Mouse (Mus musculus): ENCODE data around the gene Ndufv3.

Gene Ndufv3

DNA sequence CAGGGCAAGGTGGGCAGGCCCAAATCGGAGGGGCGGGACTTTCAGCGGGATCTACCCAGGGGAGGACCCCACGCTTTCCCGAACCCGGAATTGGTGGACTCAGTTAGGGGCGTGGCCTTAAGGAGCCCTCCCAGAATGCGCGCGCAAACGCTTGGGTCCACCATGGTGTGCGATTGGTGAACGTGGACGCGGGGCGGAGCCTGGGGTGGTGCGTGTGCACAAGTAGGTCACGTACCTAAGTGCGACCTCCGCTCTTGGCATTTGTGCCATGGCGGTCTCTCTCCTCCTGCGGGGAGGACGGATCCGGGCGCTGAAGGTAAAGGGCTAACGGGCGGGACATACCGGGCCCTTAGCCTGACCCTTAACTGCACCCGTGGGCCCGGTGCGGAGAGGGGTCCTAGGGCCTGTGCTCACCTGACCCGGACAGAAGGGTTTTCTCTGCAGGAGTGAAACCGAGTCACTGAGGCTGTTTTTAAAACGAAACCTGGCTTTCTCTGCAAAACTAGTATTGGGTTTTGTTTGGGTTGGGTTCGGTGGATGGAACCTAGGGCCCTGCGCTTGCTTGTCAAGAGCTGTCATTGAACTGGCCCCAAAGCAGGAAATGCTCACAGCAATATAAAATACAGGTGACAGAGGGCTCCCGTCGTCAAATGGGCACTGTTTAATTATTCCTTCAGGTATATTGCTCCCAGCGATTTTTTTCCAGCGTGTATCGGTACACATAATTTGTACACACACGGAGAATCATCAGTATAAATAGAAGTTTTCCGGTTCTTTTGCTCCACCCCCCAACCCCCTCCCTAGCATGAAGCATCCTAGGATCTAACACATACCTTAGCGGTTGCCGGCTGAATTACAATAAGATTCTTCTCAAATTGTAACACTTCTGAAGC is at the start of gene Ndufv3, which contains the start of gene Wdr4:
Gene Ndufv3 (plus strand): TSS at position 170 of the 893 bp plus-strand sequence.
Gene Wdr4 (minus strand): TSS at position 35 of the 893 bp plus-strand sequence.
- DNase-seq, result peak; percentile 100

- no peak for DNase-seq
Observed at GRCm38 (mm10) chr17:31470766-31471418, 49.0 kb upstream of the Ndufv3 start.

- DNase-seq, result no peak
Observed at GRCm38 (mm10) chr17:31474388-31474787, 45.5 kb upstream of the Ndufv3 start.

DNA sequence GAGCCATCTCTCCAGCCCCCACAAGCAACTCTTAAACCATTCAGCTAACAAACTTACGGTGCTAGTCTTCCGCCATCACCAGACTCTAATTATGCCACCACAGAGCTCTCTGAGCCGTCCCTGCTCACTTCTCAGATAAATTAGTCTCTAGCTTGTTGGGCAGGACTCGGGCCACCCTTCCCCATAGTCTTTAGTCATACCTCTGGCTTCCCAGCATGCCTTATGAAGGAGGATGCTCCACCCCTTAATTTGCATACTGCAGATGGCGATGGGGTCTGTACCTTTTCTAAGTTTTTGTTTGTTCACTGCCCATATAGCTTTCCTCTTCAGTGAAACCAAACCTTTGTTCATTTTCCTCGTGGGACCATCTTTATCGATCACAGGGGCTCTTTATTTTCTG is 41.3 kb upstream of the Ndufv3 start:
- no peak for DNase-seq

GRCm38 (mm10) chr17:31479108-31479844 is 40.6 kb upstream of the Ndufv3 start:
- no peak for DNase-seq

DNA sequence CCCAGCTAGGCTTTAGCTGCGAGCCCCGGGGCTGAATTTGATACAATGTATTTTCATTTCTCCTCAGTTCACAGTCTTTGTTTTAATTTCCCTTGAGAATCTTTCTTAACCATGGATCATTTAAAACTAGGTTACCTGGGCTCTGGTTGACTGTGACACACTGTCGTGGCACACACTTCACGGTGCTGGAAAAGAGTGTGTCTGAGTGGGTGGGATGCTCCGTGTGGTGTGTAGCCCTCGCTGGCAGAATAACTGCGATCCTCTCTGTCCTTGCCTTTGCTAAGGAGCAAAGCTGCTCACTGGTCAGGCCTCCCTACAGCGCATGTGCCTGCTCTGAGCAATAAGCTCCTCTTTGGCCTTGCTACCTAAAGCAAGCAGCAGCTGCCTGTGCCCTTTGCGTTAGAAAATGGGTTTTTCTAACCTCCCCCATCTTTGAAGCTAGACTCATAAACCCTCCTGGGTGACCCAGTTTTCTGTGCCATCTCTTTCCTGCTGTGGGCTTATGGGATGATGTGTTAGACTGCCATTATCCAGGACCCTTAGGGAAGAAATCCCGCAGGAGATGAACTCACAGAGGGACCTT is 33.2 kb upstream of the Ndufv3 start:
- no peak for DNase-seq

DNA sequence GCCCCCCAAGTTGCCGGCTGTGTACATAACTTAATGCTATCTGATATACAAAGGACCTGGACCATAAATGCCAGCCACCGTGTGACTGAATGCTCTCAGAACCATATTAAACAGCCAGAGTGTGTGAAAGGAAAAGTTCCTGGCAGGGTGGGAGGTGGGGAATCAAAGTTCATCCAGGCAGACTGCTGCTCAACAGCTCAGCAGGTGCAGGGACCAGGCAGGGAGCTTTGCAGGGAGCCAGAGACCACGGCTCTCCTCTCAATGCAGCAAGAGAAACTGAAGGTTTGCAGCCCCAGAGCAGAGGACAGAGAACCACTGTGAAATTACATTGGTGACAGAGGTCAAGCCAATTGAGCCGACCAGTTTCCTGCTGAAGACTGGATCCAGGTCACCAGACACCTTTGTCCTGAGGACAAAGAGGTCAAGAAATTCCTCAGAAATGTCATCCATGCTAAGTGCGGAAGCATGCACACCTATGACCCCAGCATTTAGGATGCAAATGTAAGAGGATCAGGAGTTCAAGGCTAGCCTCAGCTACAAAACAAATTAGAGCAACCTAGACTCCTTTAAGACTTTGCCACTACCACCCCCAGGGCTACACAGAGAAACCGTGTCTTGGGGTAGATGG is 32.4 kb upstream of the Ndufv3 start:
- DNase-seq, result peak; percentile 48

DNA sequence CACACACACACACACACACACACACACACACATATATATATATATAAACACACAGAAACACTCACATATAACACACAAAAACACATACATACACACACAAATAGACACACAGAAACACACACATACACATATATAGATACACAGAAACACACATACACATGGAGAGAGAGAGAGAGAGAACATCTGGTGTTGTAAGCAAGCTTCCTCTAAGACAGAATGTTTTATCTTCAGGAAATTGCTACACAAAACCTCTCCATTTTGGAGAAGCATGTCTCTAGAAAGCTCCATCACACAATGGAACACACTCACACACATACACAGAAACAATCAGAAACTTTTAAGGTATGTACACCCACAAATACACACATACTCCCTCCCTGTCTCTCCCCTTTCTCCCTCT is 28.6 kb upstream of the Ndufv3 start:
- no peak for DNase-seq

GRCm38 (mm10) chr17:31492416-31492815 is 27.5 kb upstream of the Ndufv3 start:
- DNase-seq, result peak; percentile 85

GRCm38 (mm10) chr17:31494989-31495388 is 24.9 kb upstream of the Ndufv3 start:
- DNase-seq, result no peak

- DNase-seq, result no peak
Observed at GRCm38 (mm10) chr17:31497726-31498125, 22.2 kb upstream of the Ndufv3 start.

DNA sequence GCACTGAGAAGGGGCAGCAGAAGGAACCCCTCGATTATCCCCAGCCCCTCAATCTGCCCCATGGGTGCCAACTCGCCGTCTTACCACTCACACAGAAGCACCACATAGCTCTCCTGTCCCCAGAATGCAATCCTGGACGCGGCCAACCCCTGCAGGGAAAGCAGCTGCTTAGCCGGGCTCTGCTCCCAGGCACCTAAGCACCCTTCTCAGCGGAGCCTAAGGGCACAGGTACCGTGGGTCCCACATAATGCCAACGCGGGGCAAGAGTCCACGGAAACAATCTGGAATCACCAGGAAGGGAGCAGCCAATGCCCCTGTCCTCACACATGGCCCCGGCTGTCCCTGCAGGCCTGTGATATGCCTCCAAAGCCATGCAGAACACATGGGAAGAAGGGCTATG is 20.2 kb upstream of the Ndufv3 start:
- no peak for DNase-seq

- no peak for DNase-seq
Observed at GRCm38 (mm10) chr17:31500416-31500815, 19.5 kb upstream of the Ndufv3 start.

DNA sequence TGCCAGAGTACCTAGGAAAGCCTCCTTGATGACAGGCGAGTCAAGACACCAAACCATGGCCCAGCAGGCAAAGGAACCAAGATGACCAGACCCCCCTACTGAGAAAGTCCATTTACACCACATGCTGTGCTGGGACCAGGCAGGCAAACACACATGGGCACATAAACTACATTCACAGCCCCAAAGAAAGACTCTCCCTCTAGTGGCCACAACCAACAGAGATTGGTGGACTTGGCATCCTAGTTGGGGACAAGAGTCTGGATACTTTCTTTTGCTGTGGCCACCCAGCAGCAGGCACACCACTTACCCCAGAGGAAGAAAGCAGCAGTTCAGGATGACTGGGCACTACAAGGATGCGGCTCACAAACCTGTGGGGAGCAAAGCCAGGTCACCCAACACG is 19.0 kb upstream of the Ndufv3 start:
- no peak for DNase-seq

GRCm38 (mm10) chr17:31502261-31502927 is 17.5 kb upstream of the Ndufv3 start:
- peak; percentile 42 for DNase-seq

DNA sequence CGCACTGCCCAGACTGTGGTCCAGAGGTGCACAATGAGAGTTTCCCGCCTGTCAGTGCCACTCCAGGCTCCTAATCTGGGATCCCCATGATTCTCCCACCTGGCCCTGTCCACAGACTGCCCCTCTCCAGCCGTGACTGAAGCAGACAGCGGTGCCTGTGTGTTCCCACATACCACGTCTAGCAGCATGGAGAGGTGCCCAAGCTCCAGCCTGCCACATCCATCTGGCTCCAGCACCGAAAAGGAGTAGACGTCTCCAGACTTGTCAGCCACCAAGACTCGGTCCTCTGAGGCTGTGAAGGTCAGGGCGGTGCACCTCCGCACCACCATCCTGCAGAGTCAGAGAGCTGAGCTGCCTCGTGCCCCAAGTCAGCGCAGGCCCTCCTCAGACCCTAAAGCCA is 16.6 kb upstream of the Ndufv3 start:
- no peak for DNase-seq

DNA sequence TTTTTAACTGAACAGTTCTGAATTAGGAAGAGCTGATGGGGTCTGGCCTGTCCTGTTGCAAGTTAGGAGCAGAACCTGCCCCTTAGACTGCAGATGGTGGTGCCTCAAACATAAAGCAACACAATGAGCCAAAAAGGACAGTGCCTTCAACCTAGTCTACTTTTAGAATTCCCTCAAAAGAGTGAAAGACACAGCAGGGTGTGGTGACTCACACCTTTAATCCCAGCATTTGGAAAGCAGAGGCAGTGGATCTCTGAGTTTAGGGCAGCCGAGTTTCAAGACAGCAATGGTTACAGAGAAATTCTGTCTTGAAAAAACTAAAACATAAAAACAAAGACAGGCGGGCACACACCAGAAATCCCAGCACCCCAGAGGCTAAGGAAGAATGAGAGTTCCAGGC is 16.0 kb upstream of the Ndufv3 start:
- DNase-seq, result no peak

GRCm38 (mm10) chr17:31505013-31505412 is 14.9 kb upstream of the Ndufv3 start:
- DNase-seq, result peak; percentile 70

- peak; percentile 60 for DNase-seq
Observed at GRCm38 (mm10) chr17:31506282-31506681, 13.6 kb upstream of the Ndufv3 start.

- no peak for DNase-seq
Observed at GRCm38 (mm10) chr17:31510944-31511343, 9.0 kb upstream of the Ndufv3 start.

DNA sequence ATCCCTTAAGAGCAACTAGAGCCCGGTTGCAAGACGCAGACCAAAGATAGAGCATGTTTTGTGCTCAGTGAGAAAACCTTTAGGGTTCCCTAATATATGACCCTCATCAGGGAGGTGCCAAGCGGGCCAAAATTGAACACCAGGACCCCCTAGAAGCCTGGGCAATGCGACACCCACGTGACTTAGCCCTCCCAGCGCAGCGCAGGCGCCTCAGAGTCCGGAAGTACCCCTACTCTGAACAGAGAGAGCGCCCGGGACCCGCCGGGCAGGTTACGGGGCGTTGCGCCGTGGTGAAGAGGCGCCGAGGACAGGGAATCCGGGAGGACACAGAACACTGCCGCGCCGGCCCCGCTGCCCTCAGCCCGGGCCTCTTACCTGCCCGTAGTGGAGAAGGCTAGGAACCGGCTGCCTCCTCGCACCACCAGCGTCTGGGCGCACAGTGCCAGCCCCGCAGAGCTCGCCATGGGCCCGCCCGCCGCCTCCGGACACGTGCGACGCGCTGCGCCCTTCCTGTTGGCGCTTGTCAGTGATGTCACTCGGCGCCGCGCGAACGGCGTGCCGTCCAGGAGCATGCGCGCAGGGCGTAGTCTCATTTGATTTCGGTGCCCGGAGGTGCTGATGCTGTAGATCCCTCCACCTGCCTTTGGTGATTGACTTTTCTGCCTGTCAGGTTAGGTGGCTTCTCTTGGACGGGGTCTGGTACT is 8.0 kb upstream of the Ndufv3 start:
- peak; percentile 92 for DNase-seq
